Mouse (Mus musculus): Measurements from ENCODE around the gene Ptpn23.

GRCm38 (mm10) chr9:110362337-110362736 lies 45.7 kb downstream of the Ptpn23 start:
- TF ChIP-seq GATA1 (IDR thresholded peaks at IDR 0.05; ENCODE audit: low read length), result no peak
- TF ChIP-seq TAL1 (IDR thresholded peaks at IDR 0.05; ENCODE audit: low read length), result no peak
